Mouse (Mus musculus) left cerebral cortex, adult 18-20 months (tissue): ENCODE data around the gene Alg13. TPM values are rescaled to one million over a fixed set of nuclear protein-coding genes. Genes with fewer than 3 reads are reported as not detected.

ENCODE experiments used
- DNase-seq, 2 experiments: peaks; one replicate each; pipeline ENCODE4 v3.0.0; 2021 to 2022; ENCODE audit warnings: low spot score in 2 of 2, mixed read lengths in 1 of 2
- long read RNA-seq, 2 experiments: library from polyadenylated mRNA; stranded (forward); transcript quantifications; one replicate each; pipeline ENCODE4 v2.0.0; 2021
- total RNA-seq, 2 experiments: library from RNA; stranded (reverse); gene quantifications; 2 replicates each; pipeline ENCODE4 v1.2.3; 2021

Alg13 gene
- total RNA-seq = 10 to 100 TPM in 1 of 2 experiments, 1 to 10 TPM in 1; 9.6 to 13.5 TPM
- long read RNA-seq, experiment 1, partial matches to known transcripts = 1 of 1 reads
- long read RNA-seq, experiment 1, other reads (novel, unspliced or antisense) = 0 of 1 reads
- long read RNA-seq, experiment 2, partial matches to known transcripts = 0 of 3 reads
- long read RNA-seq, experiment 2, other reads (novel, unspliced or antisense) = 2 of 3 reads

DNA sequence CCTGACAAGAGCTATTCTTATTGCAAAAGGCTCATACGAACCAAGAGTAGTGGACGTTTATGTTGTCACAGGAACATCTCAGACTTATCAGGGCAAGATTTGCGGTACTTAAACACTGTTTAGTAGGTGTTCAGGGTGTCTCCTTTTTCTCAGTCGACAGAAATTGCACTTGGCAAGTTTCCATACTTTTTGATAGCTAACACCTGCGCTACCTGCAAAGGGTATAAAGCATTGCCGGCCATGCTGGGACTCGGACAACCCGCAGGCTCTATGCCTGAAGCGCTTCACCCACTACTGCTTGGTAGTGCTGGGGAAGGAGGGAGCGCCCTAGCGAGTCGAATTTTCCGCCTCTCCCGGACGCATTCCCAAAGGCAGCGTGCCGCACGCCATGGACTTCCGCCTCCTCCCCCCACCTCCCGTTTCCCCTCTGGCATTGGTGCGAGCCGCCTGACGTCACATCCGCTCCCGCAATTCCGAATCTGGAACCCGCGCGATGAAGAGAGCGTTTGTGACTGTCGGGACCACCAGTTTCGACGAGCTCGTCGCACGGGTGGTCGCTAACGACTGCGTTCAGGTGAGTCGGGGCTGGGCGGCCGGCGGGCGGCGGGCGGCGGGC is at the start of gene Alg13:
Gene Alg13 (plus strand): TSS at position 257 of the 616 bp plus-strand sequence.
- DNase-seq = peak; percentile 77 to 82

DNA sequence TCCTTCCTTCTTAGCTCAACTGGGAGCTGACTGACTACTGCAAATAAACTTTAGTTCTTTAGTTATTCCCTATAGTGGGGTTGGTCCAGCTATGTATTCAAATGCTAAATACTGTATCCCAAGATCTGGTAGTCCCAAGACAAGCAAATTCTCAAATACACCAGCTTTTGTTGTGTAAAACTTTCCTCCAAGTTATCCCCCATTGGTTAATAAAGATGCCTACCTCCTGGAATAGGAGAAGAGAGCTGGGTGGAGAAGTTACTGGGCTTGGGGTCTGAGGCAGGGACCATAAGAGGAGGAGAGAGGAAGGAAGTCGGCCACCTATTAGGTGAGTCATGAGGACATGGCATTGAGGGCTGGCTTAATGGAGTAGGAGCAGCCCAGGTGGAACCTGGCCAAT is 49.0 kb upstream of the Alg13 start:
- DNase-seq = no peak

DNA sequence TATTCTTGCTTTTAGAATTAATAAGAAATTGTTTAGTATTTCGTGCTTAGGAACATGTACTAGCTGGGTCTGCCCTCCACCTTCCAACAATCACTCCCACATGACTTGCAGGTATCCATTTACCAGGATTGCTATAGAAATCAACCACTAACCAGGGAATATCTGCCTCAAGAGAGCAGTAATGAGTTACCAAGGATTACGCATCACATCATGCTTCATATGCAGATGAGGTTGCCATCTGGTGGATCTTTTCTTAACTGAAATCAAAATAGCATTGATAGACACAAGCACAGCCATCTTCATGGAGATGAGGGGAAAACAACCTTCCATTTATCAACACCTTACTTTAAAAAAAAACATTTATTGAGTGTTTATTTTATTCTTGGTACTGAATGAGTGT is 16.1 kb upstream of the Alg13 start:
- no peak for DNase-seq

DNA sequence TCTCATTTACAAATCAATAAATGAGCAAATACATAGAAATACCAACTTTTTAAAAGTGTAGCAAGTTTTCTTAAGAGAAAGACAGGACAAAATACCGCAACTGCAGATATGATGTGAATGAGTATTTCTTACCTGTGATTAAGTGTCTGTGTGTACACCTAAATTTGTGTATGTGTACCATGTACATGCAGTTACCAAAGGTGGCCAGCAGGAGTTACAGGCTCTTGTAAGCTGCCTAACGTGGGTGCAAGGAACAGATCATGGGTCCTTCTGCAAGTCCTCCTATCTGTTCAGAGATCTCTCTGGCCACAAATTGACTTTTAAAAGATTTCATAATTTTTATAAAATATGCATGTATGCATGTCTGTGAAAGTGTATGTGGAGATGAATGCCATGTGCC is 11.9 kb upstream of the Alg13 start:
- no peak for DNase-seq

DNA sequence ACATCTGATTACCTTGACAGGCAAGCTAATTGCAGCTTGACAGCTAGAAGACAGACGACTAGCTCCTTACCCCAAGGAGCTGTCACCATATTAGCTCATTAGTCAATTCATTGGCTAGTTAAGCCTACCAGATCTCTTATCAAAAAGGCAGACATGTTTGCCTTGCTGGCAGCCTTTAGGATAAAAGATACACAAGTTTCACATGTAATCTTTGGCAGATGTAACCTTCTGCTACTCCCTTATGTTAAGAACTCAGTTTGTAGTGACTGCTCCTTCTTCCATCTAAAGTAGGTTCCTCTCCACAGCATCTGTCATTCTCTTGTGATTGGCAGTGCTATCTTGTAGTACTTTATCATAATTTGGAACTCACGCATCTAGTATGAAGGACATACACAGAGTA is 3.6 kb upstream of the Alg13 start:
- no peak for DNase-seq

DNA sequence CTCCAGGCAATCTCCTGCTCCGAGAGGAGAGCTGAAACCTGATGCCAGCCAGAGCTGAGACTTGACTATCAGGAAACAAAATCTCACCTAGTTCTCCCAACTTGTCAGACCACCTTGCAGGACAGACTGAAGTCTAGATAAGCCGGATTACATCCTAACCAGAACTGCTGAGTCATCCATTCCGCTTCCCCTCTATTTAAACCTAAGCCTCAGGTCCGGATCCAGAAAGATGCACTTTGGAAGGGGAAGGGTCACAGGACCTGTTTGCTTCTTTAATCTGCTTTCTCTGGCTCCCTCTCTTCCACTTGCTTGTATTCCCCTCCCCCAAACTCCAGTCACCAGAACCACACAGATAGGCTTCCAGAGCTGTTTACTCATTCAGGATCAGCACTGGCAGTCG is 2.6 kb upstream of the Alg13 start:
- no peak for DNase-seq

DNA sequence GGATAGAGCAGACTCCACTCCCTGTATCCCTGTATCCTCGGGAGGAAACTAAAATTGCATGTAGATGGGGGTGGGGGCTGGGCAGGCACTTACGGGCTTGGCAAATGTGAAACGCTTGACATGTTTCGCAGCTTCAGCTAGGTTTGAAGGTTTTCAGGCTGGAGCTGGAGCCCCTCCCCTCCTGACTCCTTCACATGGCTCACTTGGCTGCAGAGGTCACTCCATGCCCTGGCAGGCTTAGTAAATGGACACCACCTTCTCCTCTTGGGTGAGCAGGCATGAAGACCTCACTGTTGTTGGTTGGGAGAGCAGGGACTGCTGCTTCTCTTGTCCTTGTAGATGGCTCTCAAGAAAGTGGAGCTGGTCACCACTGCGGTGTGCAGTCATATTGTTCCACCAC is 1.6 kb upstream of the Alg13 start:
- DNase-seq = no peak

DNA sequence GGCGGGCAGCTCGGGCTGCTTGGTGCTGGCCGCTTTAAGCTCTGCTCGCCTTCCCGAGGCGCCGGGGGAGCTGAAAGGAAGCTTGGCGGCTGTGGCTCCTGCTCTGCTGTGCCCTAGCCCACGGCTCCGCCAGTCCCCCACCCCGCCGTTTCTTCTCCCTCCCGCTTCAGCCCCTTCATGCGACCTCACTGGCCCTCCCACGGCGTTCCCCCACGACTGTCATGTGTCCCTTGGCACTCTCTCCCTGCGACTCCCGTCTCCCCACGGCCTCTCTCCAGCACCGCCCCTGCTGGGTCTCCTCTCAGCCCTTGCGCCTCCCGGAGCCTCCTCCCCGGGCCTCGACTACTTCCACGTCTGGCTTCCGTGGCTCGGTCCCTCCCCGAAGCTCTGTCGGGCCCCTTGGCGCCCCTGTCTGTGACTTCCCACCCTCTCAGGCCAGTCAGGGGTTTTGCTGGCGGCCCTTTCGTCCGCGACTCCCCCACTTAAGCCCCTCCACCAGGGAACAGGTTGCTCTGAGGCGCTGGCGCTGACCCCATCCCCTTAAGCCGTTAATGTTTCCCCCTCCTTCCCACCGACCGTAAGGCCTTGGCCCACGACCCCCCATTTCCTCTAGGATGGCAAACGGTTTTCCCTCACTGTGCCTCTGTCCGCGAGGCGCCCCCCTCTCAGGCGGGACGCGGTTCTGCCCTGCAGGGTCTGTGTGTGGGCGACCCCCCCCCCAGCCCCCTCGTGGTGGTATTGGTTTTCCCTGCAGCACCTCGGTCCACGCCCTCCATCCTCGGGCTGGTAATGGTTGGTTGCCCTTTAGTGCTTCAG is 768 bp downstream of the Alg13 start:
- DNase-seq = peak; percentile 6 to 10

DNA sequence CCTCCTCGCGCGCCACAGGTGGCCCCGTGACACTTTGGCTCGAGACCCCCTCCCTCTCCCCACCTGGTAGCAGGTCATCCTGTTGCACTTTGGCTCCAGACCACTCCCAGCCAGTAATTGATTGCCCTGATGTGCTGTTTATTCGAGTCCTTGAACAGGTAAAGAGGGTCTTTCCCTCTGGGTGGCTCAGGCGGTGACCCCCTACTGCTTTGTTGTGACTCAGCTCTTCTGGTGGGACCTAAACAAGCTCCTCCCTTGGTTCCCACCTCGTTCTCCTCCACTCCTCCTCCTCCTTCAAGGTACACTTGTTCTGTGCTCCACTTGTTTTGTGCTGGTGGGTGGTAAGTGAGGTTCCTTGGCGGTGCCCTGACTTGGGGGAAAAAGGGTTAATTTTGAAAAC is 1.8 kb downstream of the Alg13 start:
- DNase-seq = no peak

DNA sequence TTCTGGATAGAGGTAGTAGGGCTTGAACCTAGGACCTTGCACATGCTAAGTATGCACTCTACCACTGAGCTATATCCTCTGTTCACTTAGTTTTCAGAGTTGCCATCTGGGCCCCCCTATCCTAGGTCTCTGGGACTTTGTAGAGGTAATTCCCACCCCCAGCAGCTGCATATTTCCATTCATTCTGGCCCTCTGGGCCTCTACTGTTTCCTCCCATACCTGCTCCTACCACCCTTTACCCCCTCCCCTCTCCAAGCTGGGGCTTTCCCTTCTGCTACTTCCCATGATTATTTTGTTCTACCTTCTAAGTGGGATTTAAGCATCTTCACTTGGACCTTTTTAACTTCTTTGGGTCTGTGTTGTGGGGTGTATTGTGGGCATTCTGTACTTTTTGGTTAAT is 7.8 kb downstream of the Alg13 start:
- DNase-seq = no peak

DNA sequence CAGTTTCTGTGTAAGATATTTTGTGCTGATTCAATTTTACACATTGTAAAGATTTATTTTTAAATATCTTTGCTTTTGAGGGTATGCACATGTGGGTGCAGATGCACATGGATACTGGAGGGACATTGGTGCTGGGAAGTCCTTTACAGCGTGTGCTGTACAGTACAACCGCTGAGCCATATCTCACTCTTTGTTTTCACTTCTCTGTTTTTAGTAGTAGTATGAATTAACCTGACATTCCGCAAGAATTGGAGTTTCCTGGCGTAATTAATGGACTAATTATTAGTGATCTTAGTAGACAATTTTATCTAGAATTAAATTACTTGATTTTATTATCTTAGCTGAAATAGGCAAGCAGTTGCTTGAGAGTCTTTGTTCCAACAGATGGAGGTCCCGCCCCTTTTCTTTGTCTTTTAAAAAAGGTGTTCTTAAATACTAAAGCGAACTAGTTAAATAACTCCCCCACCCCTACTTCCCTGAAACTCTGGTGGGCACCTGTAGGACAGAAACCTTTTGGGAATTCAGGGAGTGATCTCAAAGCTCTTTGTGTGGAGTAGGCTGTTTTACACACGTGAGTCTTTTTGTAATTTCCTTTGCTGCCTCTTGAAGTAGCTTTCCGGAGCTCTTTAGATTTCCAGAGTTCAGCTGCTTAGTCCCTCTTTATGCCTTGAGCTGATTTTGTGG is 17.9 kb downstream of the Alg13 start:
- no peak for DNase-seq

DNA sequence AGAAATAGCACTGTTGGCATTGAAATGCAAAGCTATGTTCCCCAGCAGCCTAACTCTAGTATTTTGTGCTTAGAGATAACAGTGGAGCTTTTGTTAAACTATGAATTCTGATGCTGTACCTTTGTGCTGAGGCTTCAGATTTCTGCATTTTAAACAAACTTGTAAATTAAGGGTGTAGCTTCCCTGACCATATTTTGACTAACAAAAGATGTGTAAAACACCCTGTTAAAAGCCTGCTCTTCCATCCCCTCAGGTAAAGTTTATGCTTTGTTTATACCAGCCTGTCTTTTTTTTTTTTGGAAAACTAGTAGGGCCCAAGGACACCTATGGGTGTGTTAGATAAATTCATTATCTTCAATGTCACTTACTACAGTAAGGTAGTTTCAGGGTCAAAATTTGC is 20.3 kb downstream of the Alg13 start:
- no peak for DNase-seq

DNA sequence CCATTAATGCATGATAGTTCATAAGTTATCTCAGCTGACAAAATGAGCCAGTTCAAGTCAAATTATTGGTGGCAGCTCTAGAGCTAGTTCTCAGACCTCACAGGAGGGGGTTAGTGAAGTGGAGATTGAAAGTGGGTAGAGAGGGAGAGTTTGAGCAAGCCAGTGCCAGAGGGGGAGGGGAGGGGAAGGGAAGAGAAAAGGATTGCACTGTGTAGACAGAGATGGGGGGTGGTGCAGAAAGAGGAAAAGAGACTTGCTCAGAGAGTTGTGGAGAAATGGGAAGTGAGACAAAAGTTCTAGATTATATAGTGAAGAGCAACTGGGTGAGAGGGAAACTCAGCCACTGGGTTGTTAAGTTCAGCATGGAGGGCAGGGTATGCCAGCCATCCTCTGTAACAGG is 20.8 kb downstream of the Alg13 start:
- DNase-seq = no peak

DNA sequence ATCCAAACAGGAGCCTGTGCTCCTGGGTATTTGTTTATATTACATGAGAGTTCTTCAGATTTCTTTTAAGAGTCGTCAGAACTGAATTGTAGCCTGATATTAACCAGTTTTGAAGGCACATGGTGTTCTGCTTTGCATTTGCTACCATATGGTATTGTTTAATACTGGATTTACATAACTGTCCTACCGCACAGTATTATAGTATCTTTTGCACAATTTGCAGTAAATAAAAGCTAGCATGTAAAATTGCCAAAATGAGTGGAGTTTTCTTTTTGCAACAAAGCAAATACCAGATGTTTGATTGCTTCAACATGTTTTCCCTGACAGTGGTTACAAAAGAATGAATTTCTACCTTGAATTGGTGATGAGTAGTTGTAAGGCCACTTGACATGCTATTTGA is 56.6 kb downstream of the Alg13 start:
- no peak for DNase-seq

DNA sequence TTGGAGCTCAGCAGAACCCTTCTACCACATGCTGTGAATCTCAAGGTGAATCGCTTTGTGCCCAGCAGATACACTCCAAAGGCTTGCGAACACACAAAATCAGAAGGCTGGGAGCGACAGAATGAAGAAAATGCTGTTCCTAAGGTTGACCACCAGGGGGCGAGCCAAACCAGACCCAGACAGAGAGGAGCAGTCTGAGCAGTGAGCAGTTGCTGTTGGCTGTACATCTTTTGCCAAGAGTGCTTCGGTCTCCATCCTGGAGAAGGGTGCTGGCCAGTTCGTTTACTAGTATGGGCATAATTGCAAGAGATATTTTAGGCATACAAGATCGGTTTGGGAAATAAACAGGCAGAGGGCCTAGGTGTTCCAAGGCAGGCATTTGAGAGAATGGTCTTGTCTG is 85.9 kb downstream of the Alg13 start:
- DNase-seq = peak; percentile 47 to 63

DNA sequence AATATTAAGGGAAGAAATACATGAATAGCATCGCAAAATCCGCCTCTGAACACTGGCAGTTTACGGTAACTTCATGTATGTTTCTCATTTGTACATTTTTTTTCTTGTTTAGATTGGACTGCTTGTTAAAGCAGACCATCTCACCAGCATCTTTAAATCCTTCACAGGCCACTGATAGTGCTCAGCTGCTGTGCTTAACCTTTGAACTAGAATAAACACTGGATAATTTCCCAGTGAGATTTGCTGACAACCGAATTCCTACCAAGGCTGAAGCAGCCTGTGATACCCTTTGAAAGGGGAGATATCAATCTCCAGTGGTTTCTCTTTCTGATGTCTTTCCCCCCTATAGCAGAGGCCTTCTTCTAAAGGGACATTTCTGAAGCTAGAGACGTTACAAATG is 90.4 kb downstream of the Alg13 start:
- DNase-seq = no peak

DNA sequence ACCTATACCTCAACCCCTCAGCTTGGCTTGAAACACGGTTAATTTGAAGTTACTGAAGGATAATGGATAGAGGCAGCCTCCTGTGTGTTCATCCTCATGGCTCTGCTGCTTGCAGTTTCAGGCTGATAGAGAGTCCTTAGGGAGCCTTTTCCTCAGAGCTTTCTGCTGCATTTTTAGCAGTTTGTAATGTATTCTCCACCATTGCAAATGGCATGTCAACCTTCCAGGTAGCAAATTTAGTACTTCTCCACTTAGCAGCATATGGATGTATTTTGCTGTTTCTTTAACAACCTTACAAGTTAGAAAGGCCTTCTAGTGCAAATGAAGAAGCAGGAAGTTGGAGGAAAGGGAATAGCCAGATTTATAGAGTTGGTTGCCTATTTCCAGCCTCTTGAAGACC is 102.7 kb downstream of the Alg13 start:
- no peak for DNase-seq

DNA sequence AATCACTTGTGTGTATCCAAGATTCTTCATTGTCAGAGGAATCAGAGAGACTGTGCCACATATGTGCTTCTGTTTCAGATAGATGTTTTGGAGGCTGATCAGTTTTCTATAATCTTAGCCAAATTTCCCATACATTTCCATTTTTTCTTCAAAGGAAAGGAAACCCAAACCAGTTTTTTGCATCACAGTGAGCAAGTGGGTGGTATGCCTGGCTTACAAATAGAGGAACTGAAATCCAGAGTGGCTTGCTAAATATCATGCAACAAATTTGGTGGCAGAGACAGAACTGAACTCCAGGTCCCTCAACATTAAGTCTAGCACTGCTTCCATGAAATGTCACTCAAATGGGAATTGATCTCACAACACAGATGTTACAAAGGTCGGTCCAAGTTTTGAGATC is 103.5 kb downstream of the Alg13 start:
- no peak for DNase-seq

DNA sequence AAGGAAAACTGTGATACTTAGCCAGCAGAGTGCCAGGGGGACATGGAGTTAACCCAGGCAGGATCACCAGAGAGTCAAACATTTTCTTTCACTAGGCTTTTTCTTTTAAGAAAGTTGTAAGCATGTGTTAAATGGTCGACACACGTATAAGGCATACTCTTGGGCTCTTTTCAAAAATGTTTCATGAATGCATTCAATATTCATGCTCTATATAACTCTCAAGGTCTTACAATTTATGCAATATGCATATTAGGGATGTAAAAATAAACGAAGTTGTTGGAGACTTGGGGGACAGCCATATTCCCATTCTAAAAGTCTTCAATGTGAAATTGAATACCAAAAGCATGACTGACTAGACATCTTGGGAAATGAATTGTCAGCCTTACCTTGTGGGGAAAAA is 106.2 kb downstream of the Alg13 start:
- no peak for DNase-seq
